ENCODE assay signal across 21 mouse cellular contexts in the genomic region with DNA sequence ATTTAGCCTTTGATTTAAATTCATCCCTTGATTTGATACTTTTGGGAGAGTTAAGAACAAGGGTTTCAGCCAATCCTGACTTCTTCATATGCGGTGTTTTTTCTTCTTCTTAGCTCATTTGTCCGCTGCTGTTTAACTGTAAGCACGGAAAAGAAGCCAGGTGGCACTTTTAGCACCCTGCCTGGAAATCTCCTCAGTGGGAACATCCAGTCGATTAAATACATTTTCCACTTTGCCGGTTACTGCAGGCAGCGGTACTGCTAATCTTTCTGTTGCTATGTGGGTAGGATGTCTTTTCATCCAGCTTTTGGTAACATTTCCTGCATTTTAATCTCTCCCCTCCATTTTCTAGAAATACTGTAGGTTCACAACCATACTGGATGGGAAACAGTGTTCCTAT. TPM values are rescaled to one million over a fixed set of nuclear protein-coding genes. Genes with fewer than 3 reads are reported as not detected.
DNase-seq lines count a peak whose midpoint lies in the region; ATAC-seq lines count a peak whose summit lies in the region.
"Had no signal": no experiment of that assay in that cellular context is flagged by ENCODE, and none has a peak within 500 bp of the region (broad histone marks: within the 10 kb centered on the region; RNA-seq: fewer than 3 reads in every experiment).

No protein-coding gene starts in this region.

- DNase-seq in forebrain, embryonic 11.5 days (ENCODE audit: low spot score): no peak
- DNase-seq in right cerebral cortex, adult 18-20 months: peak; percentile 77
- no peak for DNase-seq in right cerebral cortex, postnatal 4 days
- DNase-seq in left cerebral cortex, postnatal 14 days (ENCODE audit: low spot score in 2 of 2): peak; percentile 63 to 83
- no peak for DNase-seq in heart, adult 9 months (ENCODE audit: low spot score in 2 of 2)
- DNase-seq in urinary bladder, postnatal 4 days (ENCODE audit: low spot score in 2 of 2): no peak
- no peak for DNase-seq in embryo, embryonic 9.5 days (ENCODE audit: extremely low spot score)
- DNase-seq: adrenal gland, postnatal 25 days; B cell, adult 2 months; cerebellum, adult 11-12 months; embryo, embryonic 11 days; kidney, postnatal 10 days; lung, embryonic 14.5 days had no signal

- no peaks in the 10 kb centered on the region for H3K36me3 ChIP-seq in forebrain, embryonic 15.5 days
- H3K36me3 ChIP-seq in forebrain, embryonic 11.5 days (ENCODE audit: control insufficient read depth, insufficient read depth, low read length): no peaks in the 10 kb centered on the region
- H3K36me3 ChIP-seq: limb, embryonic 15.5 days had no signal

- H3K27me3 ChIP-seq in forebrain, embryonic 15.5 days: no peaks in the 10 kb centered on the region
- H3K27me3 ChIP-seq in forebrain, embryonic 11.5 days (ENCODE audit: control insufficient read depth, insufficient read depth, low read length): no peaks in the 10 kb centered on the region
- H3K27me3 ChIP-seq: limb, embryonic 15.5 days; megakaryocyte, embryonic 14.5 days had no signal

- intact Hi-C loops in left cerebral cortex, postnatal 14 days (cut with DNase I): no loop called here

- ATAC-seq in forebrain, embryonic 15.5 days (replicated peaks): 0 out of 2 replicates have a peak, but pooled peaks have one; percentile 35
- no peak for ATAC-seq in forebrain, embryonic 11.5 days (replicated peaks; ENCODE audit: low FRiP score)
- ATAC-seq: inflammation-experienced regulatory T-cells, adult 6 months had no signal

- no peak overlapping the region for H3K9ac ChIP-seq in forebrain, embryonic 15.5 days (replicated peaks)
- H3K9ac ChIP-seq in forebrain, embryonic 11.5 days (ENCODE audit: low read length): no peak overlapping the region
- H3K9ac ChIP-seq: limb, embryonic 15.5 days; lung, embryonic 14.5 days had no signal

- H3K27ac ChIP-seq in forebrain, embryonic 15.5 days (replicated peaks): peak overlapping the region; percentile 29; the same call in 1 of the 2 replicates
- no peak overlapping the region for H3K27ac ChIP-seq in forebrain, embryonic 11.5 days (ENCODE audit: low read depth, low read length)
- H3K27ac ChIP-seq: limb, embryonic 15.5 days had no signal

- 38% methylated on average over 6 of the region's 6 CpGs for WGBS in forebrain, embryonic 15.5 days
- 70% methylated on average over 6 of the region's 6 CpGs for WGBS in forebrain, embryonic 11.5 days

- no peak overlapping the region for H3K4me3 ChIP-seq in forebrain, embryonic 15.5 days
- no peak overlapping the region for H3K4me3 ChIP-seq in forebrain, embryonic 11.5 days (ENCODE audit: low read depth, low read length)
- H3K4me3 ChIP-seq: erythroblast, embryonic 14.5 days; limb, embryonic 15.5 days; megakaryocyte, embryonic 14.5 days had no signal

- no peak overlapping the region for H3K4me2 ChIP-seq in forebrain, embryonic 15.5 days (replicated peaks)
- no peak overlapping the region for H3K4me2 ChIP-seq in forebrain, embryonic 11.5 days (ENCODE audit: low read depth, low read length, severe bottlenecking)
- H3K4me2 ChIP-seq: limb, embryonic 15.5 days; lung, embryonic 14.5 days had no signal

- no peaks in the 10 kb centered on the region; the same call in 1 of the 2 replicates for H3K4me1 ChIP-seq in forebrain, embryonic 15.5 days
- no peaks in the 10 kb centered on the region for H3K4me1 ChIP-seq in forebrain, embryonic 11.5 days (replicated peaks; ENCODE audit: control insufficient read depth, insufficient read depth, low read length)
- H3K4me1 ChIP-seq: limb, embryonic 15.5 days; megakaryocyte, embryonic 14.5 days had no signal

- no peaks in the 10 kb centered on the region for H3K9me3 ChIP-seq in forebrain, embryonic 15.5 days
- no peaks in the 10 kb centered on the region for H3K9me3 ChIP-seq in forebrain, embryonic 11.5 days (ENCODE audit: control insufficient read depth, low read length)
- H3K9me3 ChIP-seq: limb, embryonic 15.5 days; megakaryocyte, embryonic 14.5 days had no signal

RNA-seq across cellular contexts. Expression of a gene that starts 38.6 kb away (rescaled TPM):
- 16.7 and 18.5 TPM in 2 replicates for polyA plus RNA-seq in forebrain, embryonic 15.5 days (2015; fragmentation: Nextera tagmentation; extraction: Ambion mirVana)
- polyA plus RNA-seq in forebrain, embryonic 11.5 days (2014; fragmentation: Nextera tagmentation; extraction: Ambion mirVana): 5.3 and 6.6 TPM in 2 replicates
- total RNA-seq in left cerebral cortex, postnatal 14 days (2021): 10 to 100 TPM; 29.1 to 31.9 TPM
- polyA plus RNA-seq: erythroblast, embryonic 14.5 days; inflammation-experienced regulatory T-cells, adult 6 months had no signal

RNA-seq across cellular contexts. Expression of a gene that starts 39.3 kb away (rescaled TPM):
- not detected in 2 replicates for polyA plus RNA-seq in forebrain, embryonic 15.5 days (2015; fragmentation: Nextera tagmentation; extraction: Ambion mirVana)
- not detected in 2 replicates for polyA plus RNA-seq in forebrain, embryonic 11.5 days (2014; fragmentation: Nextera tagmentation; extraction: Ambion mirVana)
- total RNA-seq in left cerebral cortex, postnatal 14 days (2021): not detected
- total RNA-seq: adrenal gland, postnatal 25 days; ES-E14 had no signal
- polyA plus RNA-seq: erythroblast, embryonic 14.5 days; gonadal fat pad, adult 2 months; heart, postnatal 0 days; inflammation-experienced regulatory T-cells, adult 6 months; limb, embryonic 15.5 days; lung, embryonic 14.5 days had no signal

Comparison
In these comparisons a context has a peak if more than half of its experiments do, and no peak if none do; other contexts are left out.
1. DNase-seq: peak in right cerebral cortex, adult 18-20 months (single experiment) and left cerebral cortex, postnatal 14 days (2 of 2); none in forebrain, embryonic 11.5 days (single experiment), right cerebral cortex, postnatal 4 days (single experiment), heart, adult 9 months (0 of 2), urinary bladder, postnatal 4 days (0 of 2) and embryo, embryonic 9.5 days (single experiment).